Mouse (Mus musculus) layer of hippocampus, adult 9-10 months (tissue): ENCODE results near the gene Olfr1128.
"Not testable (repeated sequence)": the region's sequence is repeated elsewhere in the genome, so short reads cannot be mapped to it uniquely, and the experiment has no call there.

Experiments used
- DNase-seq: peaks from one replicate; pipeline ENCODE4 v3.0.0; 2022; ENCODE audit warnings: low spot score

The Olfr1128 gene

GRCm38 (mm10) chr2:87545442-87545841 lies at the start of gene Olfr1128:
Gene Olfr1128 (minus strand): TSS chr2:87545542.
- DNase-seq = no peak

DNA sequence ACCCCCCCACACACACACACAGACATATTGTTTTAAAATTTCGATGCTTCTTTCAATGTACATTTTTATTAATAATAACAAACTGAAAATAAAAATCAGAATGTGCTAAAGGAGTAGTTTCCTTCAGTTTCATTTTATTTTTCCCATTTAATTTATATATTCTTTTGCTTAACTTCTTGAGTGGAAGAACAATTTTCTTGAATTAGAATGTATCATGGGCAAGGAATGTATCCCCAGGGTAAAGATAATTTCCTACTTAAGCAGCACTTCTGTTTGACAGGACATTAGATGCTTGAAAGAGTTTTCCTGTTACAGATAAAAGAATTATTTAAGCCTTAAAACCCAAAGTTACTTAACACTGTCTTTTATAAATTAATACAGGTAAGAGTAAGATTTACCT lies 28.3 kb upstream of the Olfr1128 start, which contains the start of gene Olfr1129:
TSS of gene Olfr1129 (plus strand) at position 301 of the 400 bp plus-strand sequence.
- DNase-seq = not testable (repeated sequence)

DNA sequence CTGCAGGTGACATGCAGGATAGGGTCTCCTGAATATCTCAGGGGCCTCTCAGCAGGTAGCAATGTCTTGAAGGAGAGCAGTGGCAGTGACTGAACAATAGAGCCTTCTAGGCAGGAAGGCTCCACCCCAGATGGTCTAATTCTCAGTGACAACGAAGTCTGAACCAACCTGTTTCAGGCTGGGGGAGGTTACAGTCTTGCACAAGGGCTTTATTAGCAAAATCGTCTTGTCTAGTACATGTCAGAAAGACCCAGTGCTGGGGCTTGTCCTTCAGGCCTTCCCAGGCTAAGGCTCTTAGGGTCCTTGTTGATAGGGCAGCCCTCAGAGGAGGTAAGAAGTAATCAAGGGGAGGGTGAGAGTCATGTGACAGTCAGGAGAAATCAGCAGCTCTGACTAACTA lies 10.5 kb downstream of the Olfr1128 start:
- no peak for DNase-seq

DNA sequence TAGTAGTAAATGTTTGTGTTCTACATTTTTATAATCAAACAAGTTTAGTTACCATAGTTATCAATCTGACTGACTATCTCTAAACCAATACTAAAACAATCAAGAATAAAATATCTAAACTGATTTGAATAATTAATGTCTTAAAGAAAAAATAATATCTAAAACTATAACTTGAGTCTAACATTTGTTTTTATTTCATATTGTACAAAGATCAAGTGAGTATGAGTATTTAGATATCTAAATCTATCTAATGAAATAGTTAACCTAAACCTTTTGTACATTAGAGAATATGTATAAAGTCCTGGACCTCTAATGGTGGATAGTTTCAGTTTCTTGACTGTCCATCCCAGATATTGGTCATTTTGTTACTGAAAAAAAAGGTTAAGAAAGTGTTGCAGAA lies 13.8 kb downstream of the Olfr1128 start, which contains the start of gene Olfr153:
TSS of gene Olfr153 (plus strand) at position 301 of the 400 bp plus-strand sequence.
- DNase-seq = no peak

GRCm38 (mm10) chr2:87525899-87526616 lies 19.3 kb downstream of the Olfr1128 start:
- DNase-seq = not testable (repeated sequence)

- DNase-seq = no peak
Measured at GRCm38 (mm10) chr2:87520651-87521050, 24.7 kb downstream of the Olfr1128 start.

GRCm38 (mm10) chr2:87516581-87516980 lies 28.8 kb downstream of the Olfr1128 start:
- DNase-seq = no peak

GRCm38 (mm10) chr2:87515457-87516060 lies 29.8 kb downstream of the Olfr1128 start:
- DNase-seq = no peak

DNA sequence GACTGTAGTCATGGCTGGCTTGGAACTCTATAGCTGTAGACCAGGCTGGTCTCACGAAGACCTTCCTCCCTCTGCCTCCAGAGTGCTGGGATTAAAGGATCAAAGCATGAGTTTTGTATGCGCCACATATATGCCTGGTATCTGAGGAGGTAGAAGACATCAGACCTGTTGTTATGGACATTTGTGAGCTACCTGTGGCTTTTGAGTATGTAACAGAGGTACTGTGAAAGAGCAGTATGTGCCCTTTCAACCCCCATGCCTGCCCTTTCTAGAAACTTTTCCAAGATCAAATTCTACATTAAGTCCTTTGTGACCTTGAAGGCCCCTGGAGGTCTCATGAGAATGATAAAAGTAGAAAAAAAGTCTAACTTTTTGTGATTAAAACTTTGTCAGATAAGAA lies 30.3 kb downstream of the Olfr1128 start:
- no peak for DNase-seq

DNA sequence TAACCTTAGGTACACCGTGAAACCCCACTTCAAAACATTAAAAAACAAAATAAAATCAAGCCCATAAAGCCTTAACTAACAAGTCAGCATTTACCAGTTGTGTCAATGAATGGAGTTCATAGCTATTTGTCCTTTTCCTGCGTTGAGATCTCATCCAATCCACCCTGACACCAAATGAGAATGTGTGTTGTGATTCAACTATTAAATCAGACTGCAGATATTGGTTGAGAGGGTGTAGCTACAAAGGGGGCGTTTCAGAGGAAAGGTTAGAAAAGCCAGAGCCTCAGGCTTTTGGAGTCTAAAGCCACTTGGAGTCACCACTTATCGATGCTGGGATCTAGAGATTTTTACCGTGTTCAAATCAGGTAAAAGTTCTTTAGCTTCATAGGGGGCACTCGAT lies 39.1 kb downstream of the Olfr1128 start, which contains the start of gene Pramel6:
TSS of gene Pramel6 (plus strand) at position 301 of the 400 bp plus-strand sequence.
- DNase-seq = no peak

- DNase-seq = not testable (repeated sequence)
Measured at GRCm38 (mm10) chr2:87496993-87497392, 48.3 kb downstream of the Olfr1128 start, which contains the start of gene Pramel7. Gene Pramel7 (minus strand): TSS chr2:87497093.
